Mouse (Mus musculus) retina, adult 2 months (tissue): ENCODE data around the gene Podn.

ENCODE experiments used
- DNase-seq: peaks from one replicate; pipeline ENCODE4 v3.0.0-alpha.2; 2012; ENCODE audit warnings: low read depth, low spot score

The Podn gene

DNA sequence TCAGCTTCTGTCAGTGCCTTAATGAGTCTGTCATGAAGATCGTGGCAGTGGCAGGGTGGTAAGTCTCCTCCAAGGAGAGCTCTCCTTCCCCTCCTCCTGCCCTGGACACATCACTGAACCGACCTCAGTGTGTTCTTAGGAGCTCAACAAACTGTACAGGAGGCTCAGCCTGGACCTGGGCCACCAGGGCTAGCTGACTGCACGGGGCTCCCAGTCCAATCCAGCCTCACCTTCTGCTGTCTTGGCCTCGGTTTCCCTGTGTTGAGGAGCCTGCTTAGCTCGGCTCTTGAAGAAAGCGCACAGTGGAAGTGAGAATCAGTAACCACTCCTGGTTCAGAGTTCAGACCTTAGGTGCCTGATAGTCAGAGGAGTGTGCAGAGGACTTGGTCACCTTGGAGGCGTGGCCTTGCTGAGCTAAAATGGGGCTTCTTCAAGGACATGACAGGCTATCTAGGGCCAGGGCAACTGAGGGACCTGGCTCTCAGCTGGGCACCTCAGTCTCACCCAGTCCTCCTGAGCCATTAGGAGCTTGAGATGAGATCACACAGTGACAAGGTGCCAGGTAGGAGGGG is 88.6 kb downstream of the Podn start:
- no peak for DNase-seq

DNA sequence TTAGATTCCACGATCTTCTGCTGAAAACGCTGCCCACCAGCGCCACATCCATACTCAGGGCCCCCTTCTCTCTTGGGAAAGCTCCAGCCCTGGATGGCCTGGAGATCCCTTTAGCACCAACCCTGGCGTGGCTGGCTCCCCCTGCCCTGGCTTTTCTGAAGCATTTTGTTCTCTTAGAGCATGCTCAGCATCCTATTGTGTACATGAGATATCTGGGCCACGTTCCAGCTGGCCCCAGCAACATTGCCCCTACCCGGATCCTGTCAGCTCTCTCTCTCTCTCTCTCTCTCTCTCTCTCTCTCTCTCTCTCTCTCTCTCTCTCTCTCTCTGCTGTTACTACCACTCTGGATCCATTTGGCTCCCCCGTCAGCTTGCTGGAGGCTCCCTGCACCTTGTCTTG is 90.9 kb downstream of the Podn start:
- no peak for DNase-seq

DNA sequence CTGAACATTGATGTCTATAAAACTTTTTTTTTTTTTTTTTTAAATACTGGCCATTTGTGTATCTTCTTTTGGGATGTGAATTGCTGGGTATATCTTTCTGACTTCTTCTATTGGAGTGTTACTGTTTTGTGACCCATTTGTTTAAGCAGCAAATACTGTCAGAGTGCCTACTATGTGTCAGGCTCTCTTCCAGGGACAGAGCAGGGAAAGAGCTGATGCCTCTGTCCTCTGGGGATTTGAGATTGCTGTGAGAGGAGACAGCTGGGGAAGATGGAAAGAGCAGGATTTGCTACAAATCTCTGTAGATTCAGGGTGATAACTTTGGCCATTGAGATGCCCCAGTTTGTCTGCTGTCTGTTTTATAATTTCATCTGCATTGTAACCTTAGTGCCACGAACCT is 96.9 kb downstream of the Podn start:
- no peak for DNase-seq

DNA sequence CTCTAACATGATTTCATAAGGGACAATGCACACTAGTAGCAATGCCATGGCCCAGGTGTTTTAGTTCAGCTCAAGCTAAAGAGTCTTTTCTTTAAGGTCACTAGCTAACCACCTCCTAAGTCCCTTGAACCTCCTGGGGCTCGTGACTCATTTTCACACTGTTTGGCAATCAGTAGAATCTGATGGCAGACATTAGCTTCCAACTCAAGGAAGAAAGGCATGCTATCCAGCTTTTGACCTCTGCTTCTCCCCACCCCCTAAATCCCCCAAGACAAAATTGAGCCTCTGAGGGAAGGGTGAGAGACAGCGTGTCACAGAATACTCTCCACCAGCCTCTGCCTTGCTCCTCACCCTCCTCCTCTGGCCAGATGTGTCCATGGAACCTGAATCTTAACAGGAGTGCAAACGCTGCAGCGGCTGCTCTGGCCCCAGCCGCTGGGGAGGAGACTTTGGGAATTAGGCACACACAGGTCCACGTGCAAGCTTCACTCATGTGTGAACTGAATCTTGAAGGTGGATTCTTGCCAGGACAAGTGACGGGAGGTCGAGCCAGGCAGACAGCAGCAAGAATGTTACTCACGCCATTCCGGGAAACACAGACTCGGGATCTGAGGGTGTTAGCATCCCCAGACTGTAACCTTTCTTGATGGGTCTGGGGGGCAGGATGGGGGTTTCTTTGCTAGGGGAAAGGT is 97.5 kb downstream of the Podn start:
- no peak for DNase-seq

DNA sequence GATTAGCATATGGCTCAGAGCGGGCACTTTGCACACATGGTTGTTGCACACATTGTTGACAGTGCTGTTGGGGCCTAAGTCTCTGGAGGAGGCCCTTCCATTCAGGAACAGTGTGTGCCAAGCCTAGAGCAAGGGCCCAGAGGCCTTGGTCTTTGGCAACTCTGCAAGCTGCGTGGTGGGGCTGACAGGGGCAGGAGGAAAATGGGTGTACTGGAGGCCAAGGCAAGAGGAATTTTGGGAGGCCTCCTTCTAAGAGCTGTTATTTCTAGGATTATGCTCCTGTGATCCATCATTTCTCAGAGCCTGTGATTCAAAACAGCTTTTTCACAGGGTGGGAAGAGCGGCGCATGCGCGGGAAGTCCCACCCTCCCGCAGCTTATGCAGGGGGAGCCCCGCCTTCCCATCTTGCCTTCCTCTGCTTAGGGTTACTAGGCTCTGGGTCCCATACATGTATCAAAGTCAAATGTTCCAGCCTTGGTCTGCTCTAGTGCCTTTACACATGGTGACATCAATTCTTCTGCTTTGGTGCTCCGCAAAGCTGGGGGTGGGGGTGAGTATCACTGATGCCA is 99.7 kb downstream of the Podn start:
- DNase-seq, result no peak

DNA sequence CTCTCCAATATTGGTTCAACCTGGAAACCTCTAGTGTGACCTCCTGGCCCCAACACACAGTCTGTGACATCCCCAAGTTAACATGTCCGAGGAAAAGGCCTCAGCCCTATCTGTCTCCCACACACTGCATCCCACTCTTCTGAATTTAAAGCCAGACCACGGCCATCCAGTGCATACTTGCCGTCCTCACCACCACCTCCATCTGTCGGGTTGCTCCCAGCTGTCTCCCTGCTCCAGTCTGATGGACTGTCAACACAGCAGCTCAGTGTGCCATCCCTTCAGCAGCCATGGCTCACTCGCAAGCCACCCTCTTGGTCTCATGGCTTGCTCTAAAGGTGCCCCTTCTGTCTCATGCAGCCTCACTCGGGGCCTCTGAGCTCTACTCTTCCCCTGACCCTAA is 100.5 kb downstream of the Podn start:
- DNase-seq, result no peak

DNA sequence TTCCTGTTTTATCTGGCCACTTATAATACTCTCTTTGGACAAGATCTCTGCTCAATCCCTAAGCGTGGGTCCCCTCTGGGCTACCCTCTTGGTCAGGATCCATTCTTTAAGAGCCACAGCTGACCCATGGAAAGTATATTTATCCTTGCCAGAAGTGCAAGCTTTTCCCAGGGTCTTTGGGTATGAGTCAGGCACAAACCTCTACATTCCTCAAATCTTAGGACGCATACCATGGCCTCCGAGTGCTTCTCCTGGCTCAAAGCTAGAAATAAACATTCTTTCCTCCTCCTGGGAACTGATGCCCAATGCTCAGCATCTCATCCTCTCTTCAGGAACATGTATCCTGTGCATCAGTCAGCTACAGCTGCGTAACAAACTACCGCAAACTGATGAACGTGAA is 101.2 kb downstream of the Podn start:
- no peak for DNase-seq

DNA sequence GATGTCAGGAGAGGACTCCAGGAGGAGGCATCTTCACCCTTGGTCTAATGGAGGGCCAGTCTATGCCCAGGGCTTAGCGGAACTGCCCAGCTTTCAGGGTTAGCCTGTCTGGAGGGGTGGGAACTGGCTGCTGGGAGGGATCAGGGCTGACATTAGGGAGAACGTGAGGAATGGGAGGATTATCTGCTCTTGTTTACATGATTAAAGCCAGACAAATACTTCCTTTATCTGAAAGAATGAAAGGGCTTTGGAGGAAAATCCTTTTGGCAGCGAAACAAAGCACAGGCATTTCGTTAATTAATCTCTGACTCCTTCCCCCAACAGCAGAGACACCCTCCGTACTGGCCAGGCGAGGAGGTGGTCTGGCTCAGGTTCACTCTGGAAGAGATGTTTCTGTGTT is 104.4 kb downstream of the Podn start:
- no peak for DNase-seq

DNA sequence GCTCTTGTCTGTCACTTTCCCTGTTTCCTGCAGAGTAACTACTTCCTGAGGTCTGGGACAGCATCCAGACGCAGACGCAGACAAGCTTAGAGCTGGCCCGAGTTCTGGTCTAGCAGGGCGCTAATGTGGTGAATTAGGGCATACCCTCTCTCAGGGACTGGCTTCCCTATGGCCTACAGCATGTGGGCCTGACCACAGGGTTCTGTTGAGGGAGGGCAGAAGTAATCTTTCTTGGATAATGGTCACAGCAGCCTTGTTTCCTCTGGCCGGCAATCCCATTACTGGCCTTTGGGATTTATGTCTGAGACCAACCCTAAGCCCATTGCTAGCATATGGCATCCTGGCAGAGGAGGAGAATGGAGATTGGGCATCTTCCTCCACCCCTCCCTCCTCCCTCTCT is 105.4 kb downstream of the Podn start:
- DNase-seq, result no peak

DNA sequence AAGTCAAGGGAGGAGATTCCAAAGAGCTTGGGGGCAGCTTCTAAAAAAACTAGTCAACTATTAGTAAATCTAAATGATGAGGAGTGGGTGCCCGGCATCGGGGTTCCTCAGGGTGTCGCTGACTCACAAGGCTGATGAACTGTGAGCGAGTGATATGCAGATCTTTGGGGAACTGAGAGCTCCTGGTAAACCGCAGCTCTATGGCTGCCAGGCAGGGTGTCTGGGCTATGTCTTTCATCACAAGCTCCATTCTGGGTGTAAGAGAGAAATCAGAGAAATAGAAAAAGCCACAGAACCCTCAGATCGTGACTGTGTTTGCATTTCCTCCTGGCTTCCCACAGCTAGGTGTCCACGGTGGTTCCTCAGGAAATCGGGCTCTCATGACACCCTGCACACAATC is 107.3 kb downstream of the Podn start:
- DNase-seq, result no peak

DNA sequence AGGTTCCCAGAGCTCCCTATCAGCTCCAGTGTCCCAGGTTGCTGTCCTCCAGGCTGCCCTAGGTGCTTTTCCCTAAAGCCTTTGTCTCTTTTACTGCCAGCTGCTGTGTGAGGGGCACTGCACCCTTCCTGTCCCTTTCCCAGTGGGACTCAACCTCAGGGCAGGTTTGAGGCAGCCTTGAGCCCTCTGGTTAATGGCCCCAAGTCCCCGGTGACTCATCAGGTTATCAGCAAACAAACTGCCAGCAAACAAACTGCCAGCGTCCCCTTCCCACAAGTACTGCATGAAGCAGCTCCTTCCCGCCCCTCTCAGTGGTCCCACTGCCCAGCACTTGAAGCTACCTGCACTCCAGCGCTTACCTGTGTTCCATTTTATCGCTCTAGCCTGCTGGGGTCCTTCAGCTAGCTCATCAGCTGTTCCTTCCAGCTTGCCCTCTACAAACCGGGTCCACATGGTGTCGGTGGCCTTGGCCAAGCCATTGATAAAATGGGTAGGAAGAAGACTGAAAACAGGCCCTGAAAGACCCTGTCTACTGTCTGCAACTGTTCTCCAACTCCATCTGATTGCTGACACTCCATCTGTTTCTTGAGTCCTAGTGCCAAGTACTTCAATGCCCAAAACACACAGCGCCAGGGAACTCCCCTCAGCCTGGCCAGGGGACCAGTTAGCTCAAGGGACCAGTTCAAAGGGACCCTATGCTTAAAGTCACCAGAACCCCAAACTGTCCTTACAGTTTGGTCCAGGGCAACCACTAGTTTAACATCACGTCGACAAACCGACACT is 109.7 kb downstream of the Podn start:
- DNase-seq, result no peak

DNA sequence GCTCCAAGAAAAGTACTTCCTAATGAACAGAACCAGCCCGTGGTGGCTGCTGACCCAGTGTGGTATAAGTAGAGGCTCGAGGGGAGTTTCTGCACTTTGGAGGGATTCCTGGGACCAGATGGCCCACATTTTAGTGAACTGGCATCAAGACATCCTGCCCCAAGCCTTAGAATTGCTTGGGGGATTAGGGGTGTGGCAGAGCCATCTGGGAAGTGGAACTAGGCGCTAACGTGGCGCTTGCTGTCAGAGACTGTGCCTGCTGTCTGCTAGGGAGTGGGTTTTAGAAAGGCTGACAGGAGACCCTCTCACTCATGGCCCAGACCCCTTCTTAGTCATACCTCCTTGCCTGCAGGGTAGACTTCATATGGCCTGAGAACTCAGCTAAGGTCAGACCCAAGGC is 110.4 kb downstream of the Podn start:
- no peak for DNase-seq

DNA sequence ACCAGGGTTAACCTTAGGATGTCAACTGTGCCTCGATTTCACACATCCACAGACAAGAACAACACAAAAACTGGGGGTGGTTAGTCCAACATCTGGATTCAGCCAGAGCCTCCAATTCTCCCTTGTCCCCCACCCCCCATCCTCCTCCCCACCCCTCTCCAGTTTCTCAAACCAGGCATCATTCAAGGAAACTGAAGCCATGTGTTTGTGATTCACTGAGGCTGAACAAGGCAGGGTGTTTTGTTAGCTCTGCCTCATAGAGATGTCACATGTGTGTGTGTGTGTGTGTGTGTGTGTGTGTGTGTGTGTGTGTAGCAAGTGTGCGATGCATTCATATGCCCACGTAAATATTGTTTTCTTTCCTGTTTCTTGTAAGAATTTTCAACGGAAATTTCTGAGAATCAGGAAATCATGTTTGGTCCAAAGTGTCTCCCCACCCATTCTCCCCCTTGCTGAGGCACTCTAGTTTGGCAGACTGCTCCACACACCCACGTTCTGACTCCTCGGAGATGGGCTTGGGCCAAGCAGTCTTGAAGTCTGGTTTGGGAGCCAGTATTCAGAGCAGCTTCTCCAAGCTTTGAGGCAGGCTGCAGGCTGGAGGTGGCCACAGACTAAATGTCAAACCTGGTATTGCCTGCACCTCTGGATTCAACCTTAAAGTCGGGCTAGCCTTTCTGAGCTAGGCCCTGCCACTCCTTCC is 111.8 kb downstream of the Podn start:
- DNase-seq, result no peak

DNA sequence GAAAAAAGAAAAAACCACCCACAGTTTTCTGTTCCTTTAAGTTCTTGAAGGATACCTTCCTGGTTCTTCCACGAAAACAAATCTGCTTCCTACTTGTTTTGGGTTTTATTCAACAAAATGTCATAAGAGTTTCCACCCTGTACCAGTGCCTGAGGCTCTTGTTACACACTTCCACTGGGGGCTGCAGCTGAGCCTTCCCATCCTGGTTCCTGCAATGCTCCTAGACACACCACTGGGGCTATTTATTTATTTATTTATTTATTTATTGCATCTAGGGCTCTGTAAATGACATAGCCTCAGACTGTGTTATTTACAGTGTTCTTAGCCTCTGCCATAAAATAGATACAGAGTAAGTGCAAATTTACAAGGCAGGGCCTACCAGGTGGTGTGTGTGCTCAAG is 112.5 kb downstream of the Podn start:
- DNase-seq, result no peak

DNA sequence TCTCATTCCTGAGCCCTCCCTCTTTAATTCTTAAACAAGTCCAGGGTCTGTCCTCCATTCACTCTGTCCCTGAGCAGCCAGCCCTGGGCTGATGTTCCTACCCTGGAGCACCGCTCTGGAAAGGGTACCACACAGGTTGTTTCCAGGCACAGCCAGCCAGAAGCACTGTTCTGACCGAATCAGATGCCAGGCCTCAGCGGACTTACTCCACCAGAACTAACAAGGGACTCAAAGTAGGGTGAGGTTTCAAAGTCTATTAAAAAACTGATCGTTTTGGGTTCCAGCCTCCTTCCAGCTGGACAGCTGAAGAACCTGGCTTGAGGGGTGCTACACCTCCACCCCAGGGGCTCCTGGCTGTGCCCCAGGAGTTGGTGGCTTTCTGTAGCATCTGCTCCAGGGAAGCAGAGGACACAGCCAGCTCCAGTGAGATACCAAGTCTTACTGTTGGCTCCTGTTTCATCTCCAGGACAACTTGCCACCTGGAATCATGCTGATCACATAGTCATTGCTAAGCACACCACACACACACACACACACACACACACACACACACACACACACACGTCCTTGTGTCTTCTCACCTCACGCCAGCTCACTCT is 116.1 kb downstream of the Podn start:
- DNase-seq, result no peak

DNA sequence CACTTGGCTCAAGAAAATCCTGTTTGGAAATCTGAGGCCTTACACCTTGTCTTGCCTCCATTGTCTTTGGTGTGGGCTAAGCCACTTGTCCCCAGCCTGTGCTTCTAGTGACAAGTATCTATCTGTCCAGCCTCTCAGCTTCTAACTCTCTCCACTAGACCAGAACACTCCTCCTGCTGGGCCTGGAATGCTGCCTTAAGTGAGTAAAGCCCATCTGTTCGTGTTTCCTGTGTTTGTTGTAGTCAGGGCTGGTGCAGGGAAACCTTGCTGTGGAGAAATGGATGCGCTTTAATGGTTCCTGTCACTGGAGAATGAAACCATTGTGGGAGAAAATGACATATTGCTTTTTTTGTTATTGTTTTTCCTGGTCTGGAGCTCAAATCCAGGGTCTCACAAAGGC is 116.7 kb downstream of the Podn start:
- DNase-seq, result no peak

DNA sequence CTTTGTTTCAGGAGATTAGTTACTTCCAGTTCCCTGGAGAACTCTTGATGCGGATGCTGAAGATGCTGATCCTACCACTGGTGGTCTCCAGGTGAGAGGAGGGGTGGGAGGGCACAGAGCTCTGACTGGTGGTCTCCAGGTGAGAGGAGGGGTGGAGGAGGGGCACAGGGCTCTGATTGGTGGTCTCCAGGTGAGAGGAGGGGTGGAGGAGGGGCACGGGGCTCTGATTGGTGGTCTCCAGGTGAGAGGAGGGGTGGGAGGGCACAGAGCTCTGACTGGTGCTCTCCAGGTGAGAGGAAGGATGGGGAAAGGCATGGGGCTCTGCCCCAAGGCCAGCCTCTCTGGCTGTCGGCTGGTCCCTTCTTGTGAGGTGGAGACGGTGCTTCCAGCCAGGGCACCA is 118.7 kb downstream of the Podn start:
- no peak for DNase-seq

DNA sequence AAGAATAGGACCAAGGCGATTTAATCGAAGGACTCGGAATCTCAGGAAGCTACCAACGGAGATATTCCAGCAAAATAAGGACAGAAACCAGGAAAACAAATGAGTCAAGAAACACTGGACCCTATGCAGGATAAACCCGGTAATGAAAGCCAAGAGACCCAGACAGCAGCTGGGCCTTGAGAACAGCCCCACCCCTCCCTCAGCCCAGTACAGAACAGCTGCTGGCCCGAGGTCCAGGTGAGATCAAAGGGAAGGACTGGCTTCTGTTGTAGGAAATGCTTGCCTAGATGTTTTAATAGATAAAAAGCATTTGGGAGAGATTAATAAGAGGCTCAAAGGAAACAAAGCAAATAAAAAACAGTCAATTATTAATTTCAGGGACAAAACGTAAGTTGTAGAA is 121.2 kb downstream of the Podn start:
- no peak for DNase-seq

DNA sequence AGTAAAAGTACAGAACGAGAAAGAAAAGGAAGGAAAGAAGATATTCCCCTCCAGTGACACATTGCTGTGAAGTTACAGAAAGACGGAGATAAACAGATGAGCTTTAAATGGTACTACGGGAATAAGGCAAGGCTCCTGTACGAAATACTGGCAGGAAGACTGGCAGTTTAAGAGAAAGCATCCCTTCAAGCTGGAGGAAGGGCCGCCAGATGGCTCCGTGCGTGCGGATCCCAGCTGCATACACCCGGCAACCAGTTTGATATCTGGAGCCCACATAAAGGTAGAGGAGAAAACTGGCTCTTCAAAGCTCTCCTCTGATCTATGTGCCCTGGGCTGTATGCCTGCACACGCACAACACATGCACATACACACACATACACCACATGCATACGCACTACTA is 121.7 kb downstream of the Podn start:
- DNase-seq, result no peak

DNA sequence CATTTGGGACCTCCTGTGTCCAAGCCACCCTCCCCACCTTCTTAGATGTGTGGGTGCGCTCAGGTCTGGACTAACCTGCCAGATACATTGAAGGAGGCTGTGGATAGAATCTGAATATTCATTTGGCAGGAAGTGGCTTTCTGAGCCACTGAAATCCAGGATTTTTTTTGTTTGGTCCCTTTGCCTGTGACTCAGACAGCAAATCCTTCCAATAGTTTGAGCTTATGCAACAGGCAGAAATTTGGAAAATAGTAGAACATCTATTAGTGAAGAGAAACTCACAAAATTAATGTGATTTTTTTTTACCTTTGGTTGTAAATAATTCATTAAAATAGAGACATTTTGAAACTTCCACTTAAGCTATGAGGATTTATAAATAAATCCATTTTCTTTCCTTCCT is 125.1 kb downstream of the Podn start:
- DNase-seq, result no peak

DNA sequence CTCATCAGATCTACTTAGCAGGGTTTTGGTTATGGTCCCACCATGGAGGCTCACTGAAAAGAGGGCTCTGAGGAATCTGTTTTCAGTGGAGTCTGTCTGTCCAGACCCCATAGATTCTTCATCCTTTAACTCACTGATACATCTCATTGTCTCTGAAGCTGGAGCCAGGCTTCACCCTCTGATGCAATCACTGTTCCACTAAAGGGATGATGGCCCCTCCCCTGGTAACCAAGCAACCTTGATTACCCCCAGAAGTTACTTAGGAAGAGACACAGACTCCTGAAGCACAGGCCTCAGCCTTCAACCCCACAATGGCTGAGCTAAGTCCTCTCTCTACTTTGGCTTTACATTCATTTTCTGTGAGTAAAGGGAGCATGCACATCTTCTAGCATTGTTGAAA is 126.5 kb downstream of the Podn start:
- no peak for DNase-seq
